Mouse (Mus musculus) hindbrain, embryonic 10.5 days (tissue): ENCODE measurements around the gene Cpeb4. TPM values are rescaled to one million over a fixed set of nuclear protein-coding genes. Genes with fewer than 3 reads are reported as not detected.
A peak's percentile ranks its signal among the peaks of the same experiment; 100 is the strongest.

ENCODE experiments used
- DNase-seq: peaks from one replicate; pipeline ENCODE4 v3.0.0-alpha.2; 2017; ENCODE audit warnings: low spot score
- H3K27ac ChIP-seq: fragments of 300-500 bp; sonication (generic); 2 replicates; pipeline ENCODE4 v1.5.1; 2016; ENCODE audit warnings: mild to moderate bottlenecking, moderate library complexity
- H3K27me3 ChIP-seq: fragments of 300-500 bp; sonication (generic); 2 replicates; pipeline ENCODE4 v1.6.1; 2016; ENCODE audit warnings: mild to moderate bottlenecking; ENCODE audit not compliant: poor library complexity, insufficient read depth, severe bottlenecking
- H3K36me3 ChIP-seq: fragments of 300-500 bp; sonication (generic); 2 replicates; pipeline ENCODE4 v1.6.1; 2016; ENCODE audit warnings: mild to moderate bottlenecking, moderate library complexity
- H3K4me1 ChIP-seq: fragments of 300-500 bp; sonication (generic); replicated peaks from 2 replicates; pipeline ENCODE4 v1.6.1; 2016; ENCODE audit warnings: mild to moderate bottlenecking
- H3K4me3 ChIP-seq: fragments of 300-500 bp; sonication (generic); 2 replicates; pipeline ENCODE4 v1.5.1; 2016; ENCODE audit warnings: mild to moderate bottlenecking, moderate library complexity
- H3K9me3 ChIP-seq: fragments of 300-500 bp; sonication (generic); 2 replicates; pipeline ENCODE4 v1.6.1; 2016; ENCODE audit warnings: mild to moderate bottlenecking, moderate library complexity
- WGBS: fragments of 180-500 bp; shearing (Covaris S2); methylation state at CpG from one replicate; pipeline ENCODE4 v1.1.7; 2016; 5-methylcytosine and 5-hydroxymethylcytosine counted together
- polyA plus RNA-seq: library from polyadenylated mRNA; unstranded; fragments of >200 nt; fragmentation: Nextera tagmentation; extraction: Ambion mirVana; gene quantifications from 2 replicates; pipeline ENCODE4 v1.2.1, GENCODE M21; 2016

Cpeb4 gene
- polyA plus RNA-seq: 5.4 and 6.0 TPM in 2 replicates

DNA sequence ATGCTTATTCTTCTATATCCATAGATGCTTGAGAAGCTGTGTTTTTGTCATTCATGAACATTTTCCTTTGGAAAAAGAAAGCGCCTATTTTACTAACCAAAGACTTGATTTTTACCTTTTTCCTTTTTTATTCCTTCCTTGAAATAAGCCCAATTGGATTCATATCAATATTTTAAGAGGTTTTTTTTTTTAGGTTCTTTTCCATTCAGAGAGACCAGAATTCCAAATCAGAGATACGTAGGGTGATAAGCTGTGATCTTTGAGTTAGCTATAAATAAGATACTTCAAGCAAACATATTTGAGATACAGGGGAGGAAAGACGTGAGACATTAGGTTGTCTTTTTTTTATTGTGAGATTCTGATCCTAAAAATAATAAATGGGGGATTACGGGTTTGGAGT lies at the start of gene Cpeb4:
Cpeb4 (plus strand) TSS at position 301 of the 400 bp plus-strand sequence.
- H3K27me3 ChIP-seq: no peaks in the 10 kb centered on the region
- DNase-seq: no peak
- H3K27ac ChIP-seq: peak within 1 kb of the TSS; percentile 97
- H3K36me3 ChIP-seq: no peaks in the 10 kb centered on the region
- H3K4me3 ChIP-seq: peak within 1 kb of the TSS; percentile 86
- 79% methylated on average over 4 of the region's 4 CpGs for WGBS
- H3K4me1 ChIP-seq: peaks cover 44% of the 10 kb centered on the region
- no peaks in the 10 kb centered on the region for H3K9me3 ChIP-seq

DNA sequence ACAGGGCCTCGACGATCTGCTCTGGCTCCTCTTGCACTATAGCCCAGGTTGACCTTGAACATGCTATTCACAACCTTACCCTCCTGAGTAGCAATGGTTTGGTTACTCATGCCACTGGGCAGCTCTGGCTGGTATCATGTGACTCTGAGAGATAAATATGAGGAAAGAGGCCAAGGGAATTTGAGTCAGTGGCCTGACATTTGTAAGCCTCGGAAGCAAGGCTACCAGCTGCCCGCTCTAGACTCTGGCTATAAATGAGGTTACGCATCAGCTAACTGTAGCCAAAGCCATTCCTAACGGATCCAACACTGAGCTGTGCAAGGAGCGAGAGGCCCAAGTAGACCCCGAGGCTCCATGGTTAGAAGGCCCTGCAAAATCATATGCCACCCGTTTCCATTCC lies 49.5 kb upstream of the Cpeb4 start:
- 94% methylated on average over 9 of the region's 9 CpGs for WGBS
- no peaks in the 10 kb centered on the region for H3K9me3 ChIP-seq
- peaks cover 24% of the 10 kb centered on the region for H3K4me1 ChIP-seq
- no peak overlapping the region for H3K27ac ChIP-seq
- H3K36me3 ChIP-seq: no peaks in the 10 kb centered on the region
- no peak overlapping the region for H3K4me3 ChIP-seq
- no peaks in the 10 kb centered on the region for H3K27me3 ChIP-seq
- no peak for DNase-seq

DNA sequence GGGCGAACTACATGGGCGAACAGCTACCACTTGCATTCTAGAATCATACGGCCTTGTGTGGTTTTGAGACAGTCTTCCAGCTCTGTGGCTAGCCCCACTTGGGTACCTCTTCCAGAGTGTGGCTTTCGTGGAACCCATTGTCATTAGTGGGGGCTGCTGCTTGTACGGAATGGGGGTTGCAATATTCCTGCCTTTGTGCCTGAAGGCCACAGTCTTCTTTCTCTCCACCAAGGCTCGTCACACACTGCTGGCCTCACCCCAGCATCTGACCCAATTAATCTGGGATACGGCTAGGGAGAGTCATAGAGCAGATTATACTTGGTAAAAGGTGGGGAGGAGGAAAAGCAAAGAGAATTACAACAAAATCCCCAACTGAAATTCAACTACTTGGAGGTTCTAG lies 48.5 kb upstream of the Cpeb4 start:
- no peak overlapping the region for H3K4me3 ChIP-seq
- H3K27ac ChIP-seq: no peak overlapping the region; the same call in 1 of the 2 replicates
- H3K36me3 ChIP-seq: no peaks in the 10 kb centered on the region
- H3K27me3 ChIP-seq: no peaks in the 10 kb centered on the region
- 87% methylated on average over 7 of the region's 7 CpGs for WGBS
- H3K9me3 ChIP-seq: no peaks in the 10 kb centered on the region
- DNase-seq: no peak
- H3K4me1 ChIP-seq: peaks cover 28% of the 10 kb centered on the region

DNA sequence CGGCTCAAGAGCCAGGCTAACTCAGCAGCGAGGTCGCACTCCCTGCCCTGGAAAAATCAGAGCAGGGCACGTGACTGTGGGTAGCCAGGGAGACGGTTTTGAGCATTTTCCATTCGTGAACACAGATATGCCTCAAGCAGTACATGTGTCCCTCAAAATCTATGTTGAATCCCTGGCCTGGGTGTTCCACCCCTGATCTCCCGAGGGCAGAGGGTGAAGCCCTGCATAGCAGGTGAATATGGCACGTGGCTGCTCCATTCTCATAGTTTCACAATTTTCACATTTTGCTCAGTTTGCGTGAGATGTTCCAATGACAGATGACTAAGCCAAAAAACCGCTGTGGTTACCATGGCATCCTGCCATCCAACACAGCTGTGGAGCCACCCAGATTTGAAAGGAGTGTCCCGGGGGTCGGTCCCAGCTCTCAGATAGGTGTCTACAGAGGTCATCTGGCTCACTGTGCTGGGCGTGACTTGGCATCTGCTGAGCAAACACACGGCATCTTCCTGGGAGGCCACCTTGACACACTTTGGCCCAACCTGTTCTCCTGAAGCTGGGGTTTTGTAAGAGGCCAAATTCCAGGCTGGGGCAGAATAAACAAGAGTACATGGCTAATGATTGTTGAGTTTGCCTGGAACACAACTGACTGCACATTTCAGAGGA lies 47.4 kb upstream of the Cpeb4 start:
- Histone ChIP-seq H3K9me3 (no peaks in the 10 kb centered on the region), H3K4me3 (no peak overlapping the region), H3K27ac (no peak overlapping the region), H3K27me3 (no peaks in the 10 kb centered on the region), H3K4me1 (peaks cover 32% of the 10 kb centered on the region), H3K36me3 (no peaks in the 10 kb centered on the region)
- no peak for DNase-seq
- WGBS: 84% methylated on average over 14 of the region's 14 CpGs

DNA sequence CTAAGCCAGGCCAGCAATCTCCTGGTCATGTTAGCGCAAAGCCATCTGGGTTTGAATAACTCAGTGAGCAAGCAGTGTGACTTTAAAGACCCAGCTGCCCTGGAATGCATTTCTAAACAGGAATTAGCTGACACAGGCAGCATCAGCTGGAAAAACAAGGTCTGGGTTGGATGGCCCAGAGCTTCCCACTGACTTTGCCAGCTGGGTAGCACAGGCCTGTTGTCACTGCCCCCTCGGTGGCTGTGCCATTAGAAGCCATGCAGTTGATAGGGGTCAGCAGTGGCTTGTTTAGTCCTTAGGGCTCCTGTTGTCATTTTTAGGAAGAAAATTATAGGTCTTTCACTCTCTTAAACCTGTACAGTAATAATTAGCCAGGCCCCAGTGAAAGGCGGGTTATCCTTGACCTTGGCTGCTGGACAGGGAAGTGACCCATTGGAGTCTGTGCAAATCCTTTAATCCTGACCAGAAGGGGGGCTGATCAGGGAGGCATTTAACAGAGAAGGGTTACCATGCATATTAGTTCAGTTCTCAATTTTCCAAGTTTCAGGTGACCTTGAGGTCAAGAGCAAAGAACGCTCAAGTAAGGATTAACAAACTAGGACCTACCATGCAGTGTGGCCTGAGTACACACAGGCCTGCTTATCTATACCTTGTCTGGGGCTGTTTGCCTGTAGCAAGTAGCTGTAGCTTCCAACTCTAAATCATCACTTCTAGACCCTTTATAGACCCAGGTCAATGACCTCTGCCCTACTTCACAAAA lies 43.8 kb upstream of the Cpeb4 start:
- peaks cover 38% of the 10 kb centered on the region for H3K4me1 ChIP-seq
- DNase-seq: peak; percentile 30
- H3K9me3 ChIP-seq: no peaks in the 10 kb centered on the region
- H3K27me3 ChIP-seq: no peaks in the 10 kb centered on the region
- 58% methylated on average over 4 of the region's 4 CpGs for WGBS
- no peak overlapping the region; the same call in 1 of the 2 replicates for H3K27ac ChIP-seq
- H3K4me3 ChIP-seq: no peak overlapping the region
- no peaks in the 10 kb centered on the region for H3K36me3 ChIP-seq

GRCm38 (mm10) chr11:31828771-31829072 lies 43.3 kb upstream of the Cpeb4 start:
- peaks cover 44% of the 10 kb centered on the region for H3K4me1 ChIP-seq
- no peaks in the 10 kb centered on the region for H3K27me3 ChIP-seq
- H3K4me3 ChIP-seq: no peak overlapping the region
- H3K27ac ChIP-seq: no peak overlapping the region
- no peaks in the 10 kb centered on the region for H3K36me3 ChIP-seq
- H3K9me3 ChIP-seq: no peaks in the 10 kb centered on the region
- WGBS: 55% methylated on average over 2 of the region's 2 CpGs
- no peak for DNase-seq

DNA sequence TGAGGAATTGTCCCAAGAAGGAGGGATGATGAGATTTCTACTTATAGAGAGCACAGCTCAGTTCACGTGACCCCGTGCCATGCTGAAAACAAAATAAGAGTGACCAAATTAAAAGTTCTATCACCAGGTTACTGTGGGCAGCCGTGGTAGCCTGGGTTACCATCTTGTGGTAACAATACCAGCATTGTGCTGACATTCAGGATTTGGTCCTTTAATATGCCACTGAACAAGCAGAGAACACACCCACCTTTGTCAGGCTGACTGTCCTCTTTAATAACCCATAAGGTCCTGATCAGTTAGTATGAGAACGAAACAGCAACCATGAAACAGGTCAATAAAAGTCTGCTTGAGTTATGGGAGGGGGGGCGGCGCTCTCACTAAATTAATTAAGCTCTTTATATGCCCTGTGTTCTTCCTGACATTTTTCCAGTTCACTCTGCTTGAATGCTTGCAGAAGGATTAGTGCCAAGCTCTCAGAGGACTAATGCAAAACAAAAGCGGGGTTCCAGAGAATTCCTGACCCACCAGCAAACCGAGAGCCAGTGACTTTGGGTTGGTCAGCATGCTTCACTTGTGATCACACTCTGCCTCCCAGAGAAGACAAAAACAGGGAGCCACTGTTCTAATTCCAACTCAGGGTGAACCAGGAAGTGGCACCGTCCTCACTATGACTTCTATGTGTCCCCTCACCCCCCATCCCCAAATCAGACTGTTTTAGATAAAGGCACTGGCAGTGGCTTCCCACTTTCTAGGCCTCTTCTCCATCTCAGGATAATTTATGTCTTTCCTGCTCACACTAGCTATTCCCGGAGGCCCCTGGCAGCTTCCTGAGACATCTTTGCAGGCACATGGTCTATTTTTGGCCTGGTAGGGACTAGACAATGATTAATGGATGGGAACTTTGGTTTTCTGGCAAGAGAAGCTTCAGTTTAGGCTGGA lies 41.5 kb upstream of the Cpeb4 start:
- Histone ChIP-seq H3K4me3 (no peak overlapping the region), H3K36me3 (no peaks in the 10 kb centered on the region), H3K27ac (peak overlapping the region; percentile 19), H3K9me3 (no peaks in the 10 kb centered on the region), H3K4me1 (peaks cover 41% of the 10 kb centered on the region), H3K27me3 (no peaks in the 10 kb centered on the region)
- DNase-seq: no peak
- WGBS: 72% methylated on average over 10 of the region's 10 CpGs

GRCm38 (mm10) chr11:31831451-31831850 lies 40.6 kb upstream of the Cpeb4 start:
- WGBS: 78% methylated on average over 5 of the region's 5 CpGs
- Histone ChIP-seq H3K27me3 (no peaks in the 10 kb centered on the region), H3K4me3 (no peak overlapping the region), H3K9me3 (no peaks in the 10 kb centered on the region), H3K27ac (no peak overlapping the region), H3K4me1 (peaks cover 41% of the 10 kb centered on the region), H3K36me3 (no peaks in the 10 kb centered on the region)
- no peak for DNase-seq

DNA sequence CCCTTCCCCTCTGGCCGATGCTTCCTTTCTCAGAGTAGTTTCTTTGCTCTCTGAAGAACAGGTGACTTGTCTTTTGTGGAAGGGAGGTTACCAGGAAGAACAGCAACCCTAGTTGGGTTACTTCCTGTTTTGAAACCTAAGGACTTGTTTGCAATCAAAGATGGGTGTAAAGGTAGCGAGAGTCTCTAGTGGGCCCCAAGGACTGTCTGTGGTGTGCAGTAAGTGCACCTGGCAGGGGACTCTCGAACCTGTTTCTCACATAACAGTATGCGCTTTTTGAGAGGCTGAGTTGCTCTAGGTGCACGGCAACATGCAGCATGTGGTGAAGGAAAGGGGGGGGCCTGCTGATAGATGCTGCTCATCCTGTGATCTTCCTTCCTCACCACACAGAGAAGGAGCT lies 40.0 kb upstream of the Cpeb4 start:
- H3K36me3 ChIP-seq: no peaks in the 10 kb centered on the region
- 88% methylated on average over 5 of the region's 5 CpGs for WGBS
- no peaks in the 10 kb centered on the region for H3K27me3 ChIP-seq
- no peak for DNase-seq
- H3K9me3 ChIP-seq: no peaks in the 10 kb centered on the region
- no peak overlapping the region for H3K4me3 ChIP-seq
- H3K4me1 ChIP-seq: peaks cover 41% of the 10 kb centered on the region
- H3K27ac ChIP-seq: peak overlapping the region; percentile 35; the same call in 1 of the 2 replicates

DNA sequence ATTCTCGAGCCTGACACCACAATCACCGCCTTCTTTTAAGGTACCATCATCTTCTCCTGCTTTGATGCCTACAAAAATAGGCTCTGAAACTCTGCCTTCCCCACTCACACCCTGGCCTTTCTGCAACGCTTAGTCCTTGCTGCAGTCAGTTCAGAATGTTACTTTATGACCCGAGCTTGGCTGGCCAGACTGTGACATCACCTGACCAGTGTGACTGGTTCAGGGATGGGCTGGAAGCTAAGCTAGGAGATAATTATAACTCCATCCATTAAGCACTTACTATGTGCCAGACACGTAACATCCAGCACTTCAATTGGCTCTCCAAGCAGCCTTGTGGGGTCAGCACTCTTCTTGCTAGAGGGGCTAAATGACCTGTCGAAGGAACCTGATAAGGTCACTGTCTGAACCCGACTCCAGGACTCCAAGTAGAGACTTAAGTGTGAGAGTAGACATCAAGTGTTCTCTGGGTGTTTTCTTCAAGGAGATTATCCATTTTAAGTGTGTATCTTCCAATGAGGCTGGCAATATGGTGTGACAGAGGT lies 39.5 kb upstream of the Cpeb4 start:
- 85% methylated on average over 7 of the region's 7 CpGs for WGBS
- no peak for DNase-seq
- no peak overlapping the region for H3K27ac ChIP-seq

DNA sequence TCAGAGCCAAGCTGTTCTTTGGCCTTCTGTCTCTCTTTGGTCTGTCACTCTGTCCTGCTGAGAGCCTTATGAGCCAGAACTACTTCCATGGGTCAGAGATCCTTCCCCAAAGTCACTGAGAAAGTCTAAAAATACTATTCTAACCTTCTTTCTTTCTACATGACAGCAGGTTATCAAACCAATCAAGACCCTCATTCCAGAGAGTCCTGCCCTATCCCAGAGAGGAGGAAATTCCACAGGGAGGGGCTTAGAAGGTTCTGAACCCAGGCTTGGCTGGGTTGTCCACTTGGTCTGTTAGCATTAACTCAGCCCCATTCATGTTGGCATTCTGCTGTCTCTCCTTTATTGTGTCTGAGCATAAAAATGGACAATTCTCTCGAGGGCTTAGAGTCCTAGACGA lies 38.5 kb upstream of the Cpeb4 start:
- H3K9me3 ChIP-seq: no peaks in the 10 kb centered on the region
- no peak overlapping the region for H3K27ac ChIP-seq
- no peak overlapping the region for H3K4me3 ChIP-seq
- H3K36me3 ChIP-seq: no peaks in the 10 kb centered on the region
- 63% methylated on average over 2 of the region's 2 CpGs for WGBS
- H3K27me3 ChIP-seq: no peaks in the 10 kb centered on the region
- peaks cover 33% of the 10 kb centered on the region for H3K4me1 ChIP-seq
- DNase-seq: no peak

More for the DNA sequence above, 39.5 kb upstream of the Cpeb4 start:
- no peaks in the 10 kb centered on the region for H3K9me3 ChIP-seq
- H3K4me3 ChIP-seq: no peak overlapping the region
- peaks cover 37% of the 10 kb centered on the region for H3K4me1 ChIP-seq
- H3K27me3 ChIP-seq: no peaks in the 10 kb centered on the region
- H3K36me3 ChIP-seq: no peaks in the 10 kb centered on the region

- no peaks in the 10 kb centered on the region for H3K9me3 ChIP-seq
- no peak overlapping the region for H3K4me3 ChIP-seq
- no peak overlapping the region for H3K27ac ChIP-seq
- H3K27me3 ChIP-seq: no peaks in the 10 kb centered on the region
- peaks cover 33% of the 10 kb centered on the region for H3K4me1 ChIP-seq
- WGBS: 89% methylated on average over 3 of the region's 3 CpGs
- DNase-seq: no peak
- H3K36me3 ChIP-seq: no peaks in the 10 kb centered on the region
These were observed 36.7 kb upstream of the Cpeb4 start for GRCm38 (mm10) chr11:31835352-31835751.
